ENCODE assay signal across 18 mouse cellular contexts in genomic region chr2:62134911-62135310, GRCm38 (mm10).
DNase-seq lines count a peak whose midpoint lies in the region.
"Had no signal": no experiment of that assay in that cellular context is flagged by ENCODE, and none has a peak within 500 bp of the region (broad histone marks: within the 10 kb centered on the region; RNA-seq: fewer than 3 reads in every experiment).

No protein-coding gene starts in this region.

- DNase-seq in adrenal gland, adult 2 months: peak; percentile 37
- DNase-seq in adrenal gland, postnatal 14 days: no peak
- peak; percentile 3 for DNase-seq in embryo, embryonic 10.5 days (ENCODE audit: low spot score)
- no peak for DNase-seq in embryo, embryonic 10 days (ENCODE audit: low spot score)
- DNase-seq in Muller cell, postnatal 12 days (ENCODE audit: inconsistent ontology term): peak; percentile 46
- DNase-seq in retina, embryonic 14.5 days (ENCODE audit: low spot score): peak; percentile 44
- no peak for DNase-seq in testis, postnatal 14 days (ENCODE audit: low spot score)
- DNase-seq in kidney, adult 18-20 months: no peak
- DNase-seq: adrenal gland, postnatal 25 days; B cell, adult 2 months; cerebellum, adult 11-12 months; cerebellum, adult 8-10 months; cerebellum, postnatal 14 days; gastrocnemius, postnatal 25 days; heart, adult 18-20 months; heart, postnatal 10 days; heart, postnatal 36 days; kidney, adult 2 months had no signal

Comparison
In these comparisons a context has a peak if more than half of its experiments do, and no peak if none do; other contexts are left out.
1. DNase-seq: peak in adrenal gland, adult 2 months (single experiment), embryo, embryonic 10.5 days (single experiment), Muller cell, postnatal 12 days (single experiment) and retina, embryonic 14.5 days (single experiment); none in adrenal gland, postnatal 14 days (single experiment), embryo, embryonic 10 days (single experiment), testis, postnatal 14 days (single experiment) and kidney, adult 18-20 months (single experiment).